Mouse (Mus musculus) stomach, postnatal 0 days (tissue): ENCODE measurements around the gene Copz2.

ENCODE experiments used
- CTCF ChIP-seq: IDR thresholded peaks from 2 replicates; pipeline ENCODE4 v1.5.1; 2016; ENCODE audit warnings: antibody characterized with exemption, low read depth, mild to moderate bottlenecking, moderate library complexity
- EP300 ChIP-seq: optimal IDR thresholded peaks from 2 replicates; pipeline ENCODE3; 2016; ENCODE audit warnings: antibody characterized with exemption

DNA sequence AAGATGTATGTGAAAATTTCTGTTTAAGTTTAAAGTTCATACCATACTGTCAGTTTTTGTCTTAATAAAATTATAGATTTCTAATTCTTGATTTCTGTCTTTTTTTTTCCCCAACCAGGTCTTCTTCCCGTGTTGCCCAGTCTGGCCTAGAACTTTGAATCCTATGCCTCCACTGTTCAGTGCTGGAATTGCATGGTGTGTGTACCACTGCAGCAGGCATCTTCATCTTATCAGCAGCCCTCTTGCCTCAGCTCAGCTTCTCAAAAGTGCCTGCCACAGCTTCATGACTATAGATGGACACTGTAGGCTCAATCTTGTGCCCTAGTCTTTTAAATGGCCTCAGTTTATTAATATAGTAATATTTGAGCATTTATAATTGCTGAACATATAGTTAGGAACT is 41.6 kb upstream of the Copz2 start:
- peak; percentile 43 for TF ChIP-seq CTCF
- no peak for TF ChIP-seq EP300
